Mouse (Mus musculus): ENCODE measurements around the gene Uqcr11. TPM values are rescaled to one million over a fixed set of nuclear protein-coding genes. Genes with fewer than 3 reads are reported as not detected.

Gene Uqcr11
- polyA plus RNA-seq (2015; fragmentation: Nextera tagmentation; extraction: Ambion mirVana): 1,117 and 1,253 TPM in 2 replicates

DNA sequence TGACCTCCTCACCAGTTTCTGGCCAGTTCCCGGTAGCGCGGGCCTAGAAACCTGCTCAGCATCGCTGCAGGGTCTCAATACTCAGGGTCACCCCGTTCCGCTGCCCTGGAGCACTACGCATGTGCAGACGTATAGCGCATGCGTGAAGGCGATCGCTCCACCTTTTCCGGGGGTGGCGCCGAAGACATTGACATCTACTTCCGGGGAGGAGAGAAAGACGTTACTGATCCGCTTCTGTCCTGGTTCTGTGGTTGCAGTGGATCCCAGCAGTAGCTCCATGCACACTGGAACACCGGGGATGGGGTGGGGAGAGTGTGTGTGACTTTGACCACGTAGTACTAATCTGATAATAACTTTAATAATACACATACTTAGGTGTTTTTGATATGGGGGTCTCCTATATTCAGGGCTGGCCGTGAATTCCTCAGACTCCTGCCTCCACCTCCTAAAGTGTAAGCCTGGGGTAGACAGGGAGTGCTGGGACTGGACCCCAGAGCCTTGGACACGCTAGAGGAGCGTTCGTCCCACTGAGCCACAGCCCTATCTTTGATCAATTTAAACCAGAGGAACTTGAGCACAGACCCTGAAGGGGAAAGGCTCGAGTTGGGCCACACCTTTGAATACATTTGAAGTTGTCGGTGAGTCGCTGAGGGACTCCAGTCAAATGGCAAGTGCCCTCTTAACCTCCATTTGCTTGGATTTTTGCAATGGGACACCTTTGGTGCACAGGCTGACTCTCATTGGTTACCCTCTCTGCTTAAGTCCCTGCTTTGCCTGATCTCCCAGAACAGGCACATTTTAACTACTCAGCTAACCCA is at the start of gene Uqcr11:
Uqcr11 (minus strand) TSS at position 147 of the 818 bp plus-strand sequence.
- WGBS: under 1% methylated on average over 27 of the region's 27 CpGs
- DNase-seq (ENCODE audit: low spot score) (peak; percentile 98), ATAC-seq (replicated peaks; ENCODE audit: low FRiP score, low read depth) (peak; percentile 59)
- Histone ChIP-seq H3K36me3 (ENCODE audit: insufficient read depth, low read length) (peaks cover 38% of the 10 kb centered on the region), H3K4me1 (replicated peaks; ENCODE audit: insufficient read depth, low read length) (peaks cover 18% of the 10 kb centered on the region), H3K9ac (ENCODE audit: low read depth, low read length) (peak within 1 kb of the TSS; percentile 75), H3K27ac (peak within 1 kb of the TSS; percentile 76), H3K4me2 (ENCODE audit: low read length) (peak within 1 kb of the TSS; percentile 88), H3K4me3 (replicated peaks; ENCODE audit: low read depth, low read length) (peak within 1 kb of the TSS; percentile 66), H3K27me3 (ENCODE audit: insufficient read depth, low read length) (no peaks in the 10 kb centered on the region), H3K9me3 (replicated peaks; ENCODE audit: low read length) (no peaks in the 10 kb centered on the region)
- TF ChIP-seq CTCF (IDR thresholded peaks at IDR 0.05; ENCODE audit: low read depth): no peak

DNA sequence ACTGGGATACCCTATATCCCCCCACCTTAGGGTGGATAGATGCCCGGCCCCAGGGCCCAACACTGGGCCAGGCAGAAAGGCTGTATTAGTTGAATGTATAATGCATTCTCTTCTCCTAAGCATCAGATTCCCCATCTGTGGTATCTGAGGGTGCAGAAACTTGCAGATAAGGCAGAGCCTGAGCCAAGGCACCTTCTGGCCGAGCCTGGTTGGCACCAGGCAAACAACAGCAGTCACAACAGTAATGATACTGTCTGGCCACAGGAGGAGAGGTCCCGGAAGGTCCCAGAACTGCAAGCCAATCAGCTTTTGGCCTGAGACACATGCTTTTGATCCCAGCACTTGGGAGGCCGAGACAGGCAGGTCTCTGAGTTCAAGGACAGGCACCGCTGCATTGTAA is 49.1 kb upstream of the Uqcr11 start:
- ATAC-seq (replicated peaks; ENCODE audit: low FRiP score, low read depth) (no peak), DNase-seq (ENCODE audit: low spot score) (no peak)
- no peak for TF ChIP-seq CTCF (IDR thresholded peaks at IDR 0.05; ENCODE audit: low read depth)
- no peak overlapping the region for H3K4me3 ChIP-seq (replicated peaks; ENCODE audit: low read depth, low read length)
- H3K36me3 ChIP-seq (ENCODE audit: insufficient read depth, low read length): no peaks in the 10 kb centered on the region
- no peaks in the 10 kb centered on the region for H3K27me3 ChIP-seq (ENCODE audit: insufficient read depth, low read length)
- no peak overlapping the region for H3K4me2 ChIP-seq (ENCODE audit: low read length)
- 82% methylated on average over 5 of the region's 5 CpGs for WGBS
- no peaks in the 10 kb centered on the region for H3K4me1 ChIP-seq (replicated peaks; ENCODE audit: insufficient read depth, low read length)
- H3K27ac ChIP-seq: no peak overlapping the region
- no peak overlapping the region for H3K9ac ChIP-seq (ENCODE audit: low read depth, low read length)
- H3K9me3 ChIP-seq (replicated peaks; ENCODE audit: low read length): no peaks in the 10 kb centered on the region

DNA sequence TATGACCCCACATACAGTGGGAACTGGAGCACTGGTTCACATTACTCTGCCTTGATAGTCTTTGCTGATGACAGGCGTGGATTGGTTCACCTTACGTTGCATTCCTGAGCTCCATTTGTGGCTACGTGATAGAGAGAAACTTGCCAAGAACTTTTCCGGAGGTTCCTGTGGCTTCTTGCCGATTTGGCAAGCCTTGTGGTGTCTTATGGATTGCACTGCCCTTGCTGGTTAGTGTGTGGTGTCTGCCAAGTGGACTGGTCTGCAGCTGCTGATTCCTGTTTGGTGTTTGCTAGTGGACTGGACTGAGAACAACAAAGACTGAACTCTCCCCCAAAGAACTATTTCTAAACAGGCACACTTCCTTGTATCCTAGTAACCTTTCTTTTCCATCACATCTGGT is 48.2 kb upstream of the Uqcr11 start:
- no peak overlapping the region for H3K9ac ChIP-seq (ENCODE audit: low read depth, low read length)
- no peak overlapping the region for H3K27ac ChIP-seq
- H3K27me3 ChIP-seq (ENCODE audit: insufficient read depth, low read length): no peaks in the 10 kb centered on the region
- H3K4me2 ChIP-seq (ENCODE audit: low read length): no peak overlapping the region
- H3K4me1 ChIP-seq (replicated peaks; ENCODE audit: insufficient read depth, low read length): no peaks in the 10 kb centered on the region
- WGBS: 84% methylated on average over 5 of the region's 5 CpGs
- no peaks in the 10 kb centered on the region for H3K9me3 ChIP-seq (replicated peaks; ENCODE audit: low read length)
- no peak for TF ChIP-seq CTCF (IDR thresholded peaks at IDR 0.05; ENCODE audit: low read depth)
- DNase-seq (ENCODE audit: low spot score) (no peak), ATAC-seq (replicated peaks; ENCODE audit: low FRiP score, low read depth) (no peak)
- no peak overlapping the region for H3K4me3 ChIP-seq (replicated peaks; ENCODE audit: low read depth, low read length)
- no peaks in the 10 kb centered on the region for H3K36me3 ChIP-seq (ENCODE audit: insufficient read depth, low read length)

DNA sequence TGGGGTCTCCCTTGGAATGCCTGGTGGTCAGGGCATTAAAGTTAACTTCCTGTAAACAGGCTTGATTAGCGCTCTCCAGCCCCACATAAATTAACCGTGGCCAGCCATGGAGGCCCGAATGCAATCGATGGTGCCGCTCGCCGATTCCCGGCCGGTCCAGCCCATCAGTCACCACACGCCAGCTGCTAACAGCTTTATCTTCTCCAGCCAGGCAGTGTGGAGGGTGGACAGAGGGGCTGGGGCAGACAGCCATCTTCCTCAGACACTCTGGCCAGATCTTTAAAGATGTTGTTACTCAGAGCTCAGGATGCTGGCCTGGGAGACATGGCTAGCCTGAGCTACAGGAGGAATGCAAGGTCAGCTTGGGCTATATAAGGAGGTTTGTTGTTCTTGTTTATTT is 47.0 kb upstream of the Uqcr11 start:
- Histone ChIP-seq H3K9me3 (replicated peaks; ENCODE audit: low read length) (no peaks in the 10 kb centered on the region), H3K4me2 (ENCODE audit: low read length) (no peak overlapping the region), H3K27me3 (ENCODE audit: insufficient read depth, low read length) (no peaks in the 10 kb centered on the region), H3K4me1 (replicated peaks; ENCODE audit: insufficient read depth, low read length) (no peaks in the 10 kb centered on the region), H3K4me3 (replicated peaks; ENCODE audit: low read depth, low read length) (no peak overlapping the region), H3K27ac (no peak overlapping the region), H3K9ac (ENCODE audit: low read depth, low read length) (no peak overlapping the region), H3K36me3 (ENCODE audit: insufficient read depth, low read length) (no peaks in the 10 kb centered on the region)
- TF ChIP-seq CTCF (IDR thresholded peaks at IDR 0.05; ENCODE audit: low read depth): no peak
- WGBS: 41% methylated on average over 10 of the region's 10 CpGs
- no peak for ATAC-seq (replicated peaks; ENCODE audit: low FRiP score, low read depth)
- no peak for DNase-seq (ENCODE audit: low spot score)

DNA sequence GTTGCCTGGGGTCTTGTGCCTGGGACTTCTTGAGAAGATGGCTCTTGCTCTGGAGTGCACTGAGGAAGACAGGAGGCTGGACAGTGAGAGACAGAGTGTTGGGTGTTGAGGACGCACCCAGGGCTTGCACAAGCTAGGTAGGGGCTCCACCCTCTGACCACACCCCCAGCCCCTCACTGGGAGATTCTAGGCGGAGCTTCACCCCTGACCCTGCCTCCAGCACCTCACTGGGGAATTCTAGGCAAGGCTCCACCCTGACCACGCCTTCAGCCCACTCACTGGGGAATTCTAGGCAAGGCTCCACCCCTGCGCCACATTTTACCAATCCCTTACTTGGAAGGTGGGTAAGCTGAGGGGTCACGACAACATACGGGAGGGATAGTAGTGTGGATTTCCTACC is 44.0 kb upstream of the Uqcr11 start:
- DNase-seq (ENCODE audit: low spot score) (no peak), ATAC-seq (replicated peaks; ENCODE audit: low FRiP score, low read depth) (no peak)
- H3K27ac ChIP-seq: no peak overlapping the region
- H3K36me3 ChIP-seq (ENCODE audit: insufficient read depth, low read length): no peaks in the 10 kb centered on the region
- no peak for TF ChIP-seq CTCF (IDR thresholded peaks at IDR 0.05; ENCODE audit: low read depth)
- H3K4me2 ChIP-seq (ENCODE audit: low read length): no peak overlapping the region
- no peaks in the 10 kb centered on the region for H3K4me1 ChIP-seq (replicated peaks; ENCODE audit: insufficient read depth, low read length)
- H3K4me3 ChIP-seq (replicated peaks; ENCODE audit: low read depth, low read length): no peak overlapping the region
- H3K9ac ChIP-seq (ENCODE audit: low read depth, low read length): no peak overlapping the region
- no peaks in the 10 kb centered on the region for H3K27me3 ChIP-seq (ENCODE audit: insufficient read depth, low read length)
- WGBS: 10% methylated on average over 6 of the region's 6 CpGs
- no peaks in the 10 kb centered on the region for H3K9me3 ChIP-seq (replicated peaks; ENCODE audit: low read length)

DNA sequence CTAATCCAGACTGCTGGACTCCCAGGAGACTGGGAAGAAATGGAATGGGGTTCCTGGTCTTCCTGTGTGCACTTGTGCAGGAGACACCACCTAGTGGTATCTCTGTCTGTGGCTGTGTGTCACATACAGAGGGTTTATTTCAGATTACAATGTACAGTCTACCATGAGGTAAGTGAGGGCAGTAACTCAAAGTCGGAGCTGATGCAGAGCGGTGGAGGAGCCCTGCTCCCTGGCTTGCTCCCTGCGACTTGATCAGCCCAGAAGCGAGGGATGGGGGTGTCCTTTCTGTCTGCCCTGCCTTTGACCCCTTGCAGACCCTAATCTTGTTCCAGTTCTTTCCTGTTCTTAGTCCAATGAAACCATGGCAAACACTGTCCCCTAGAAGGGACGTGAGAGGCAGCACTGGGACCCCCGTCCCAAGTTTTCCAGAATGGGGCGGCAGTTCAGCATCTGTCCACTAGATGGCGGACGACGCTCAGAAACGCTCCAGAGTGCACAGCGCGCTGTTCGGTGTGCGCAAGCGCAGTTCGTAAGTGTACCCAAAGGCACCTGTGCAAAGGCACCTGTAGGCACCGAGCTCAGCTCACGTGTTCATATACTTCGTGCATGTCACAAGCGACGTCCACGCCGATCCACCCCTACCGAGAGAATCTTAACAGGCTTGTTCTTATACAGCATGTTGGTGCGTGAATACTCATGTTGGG is 39.4 kb upstream of the Uqcr11 start:
- Histone ChIP-seq H3K4me2 (ENCODE audit: low read length) (no peak overlapping the region), H3K27me3 (ENCODE audit: insufficient read depth, low read length) (no peaks in the 10 kb centered on the region), H3K4me3 (replicated peaks; ENCODE audit: low read depth, low read length) (no peak overlapping the region), H3K4me1 (replicated peaks; ENCODE audit: insufficient read depth, low read length) (no peaks in the 10 kb centered on the region), H3K9me3 (replicated peaks; ENCODE audit: low read length) (no peaks in the 10 kb centered on the region), H3K9ac (ENCODE audit: low read depth, low read length) (no peak overlapping the region), H3K27ac (no peak overlapping the region), H3K36me3 (ENCODE audit: insufficient read depth, low read length) (no peaks in the 10 kb centered on the region)
- peak; percentile 76 for ATAC-seq (replicated peaks; ENCODE audit: low FRiP score, low read depth)
- WGBS: 8% methylated on average over 26 of the region's 26 CpGs
- peak; percentile 78 for DNase-seq (ENCODE audit: low spot score)
- peak; percentile 97 for TF ChIP-seq CTCF (IDR thresholded peaks at IDR 0.05; ENCODE audit: low read depth)
